Mouse (Mus musculus) stomach, postnatal 0 days (tissue): ENCODE results near the gene Smim17.

Experiments used
- CTCF ChIP-seq: IDR thresholded peaks from 2 replicates; pipeline ENCODE4 v1.5.1; 2016; ENCODE audit warnings: antibody characterized with exemption, low read depth, mild to moderate bottlenecking, moderate library complexity
- EP300 ChIP-seq: optimal IDR thresholded peaks from 2 replicates; pipeline ENCODE3; 2016; ENCODE audit warnings: antibody characterized with exemption

DNA sequence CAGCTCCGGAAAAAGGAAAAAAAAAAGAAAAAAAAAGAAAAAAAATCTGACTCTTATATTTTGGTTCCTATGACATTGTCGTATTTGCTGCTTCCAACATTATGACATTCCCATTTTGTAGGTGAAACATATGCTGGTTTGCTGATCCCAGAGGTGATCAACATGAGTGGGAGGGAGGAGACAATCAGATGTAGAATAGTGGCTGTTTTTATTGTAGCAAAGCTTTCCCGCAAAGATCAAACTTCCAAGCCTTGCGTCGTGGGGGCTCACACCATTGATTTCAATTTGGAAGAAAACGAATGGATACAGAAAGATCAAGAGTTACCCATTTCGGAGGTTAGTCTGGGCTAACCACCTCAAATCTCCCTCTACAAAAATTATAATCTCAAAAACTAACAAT, 36.8 kb upstream of the Smim17 start:
- TF ChIP-seq CTCF (no peak), EP300 (no peak)
